In genomic region chr8:9977573-9978314, GRCm38 (mm10) we compare ENCODE assay signal across 8 mouse cellular contexts. TPM values are rescaled to one million over a fixed set of nuclear protein-coding genes. Genes with fewer than 3 reads are reported as not detected.
DNase-seq lines count a peak whose midpoint lies in the region; ATAC-seq and TF ChIP-seq lines count a peak whose summit lies in the region.

TSS of gene Lig4 (minus strand) at chr8:9977686.
TSS of gene Abhd13 (plus strand) at chr8:9977707.

- peak; percentile 41 for ATAC-seq in Patski
- ATAC-seq in hindbrain, embryonic 13.5 days (ENCODE audit: low FRiP score) = peak; percentile 65

- peak within 1 kb of the TSS; percentile 91 for H3K9ac ChIP-seq in hindbrain, embryonic 13.5 days

- no peaks in the 10 kb centered on the region for H3K9me3 ChIP-seq in hindbrain, embryonic 13.5 days

- WGBS in hindbrain, embryonic 13.5 days = under 1% methylated on average over 67 of the region's 68 CpGs

- no peaks in the 10 kb centered on the region for H3K27me3 ChIP-seq in Patski
- H3K27me3 ChIP-seq in hindbrain, embryonic 13.5 days = no peaks in the 10 kb centered on the region

- peaks cover 48% of the 10 kb centered on the region for H3K4me1 ChIP-seq in hindbrain, embryonic 13.5 days (replicated peaks)

- peak; percentile 93 for DNase-seq in Patski (ENCODE audit: low read depth, low spot score)
- peak; percentile 99 for DNase-seq in cerebellum, postnatal 14 days
- peak; percentile 96 to 99 for DNase-seq in frontal cortex, postnatal 14 days (ENCODE audit: low spot score in 2 of 2)
- DNase-seq in layer of hippocampus, postnatal 25 days (ENCODE audit: extremely low spot score in 1 of 2, low spot score in 1 of 2) = peak; percentile 98 to 99
- DNase-seq in lung, postnatal 25 days (ENCODE audit: low spot score) = peak; percentile 98
- DNase-seq in retina, embryonic 14.5 days (ENCODE audit: low spot score) = peak; percentile 98
- DNase-seq in thymus, postnatal 4 days = peak; percentile 99

- in situ Hi-C loops in Patski (cut with MboI; ENCODE audit: low pct_unique_long_range_greater_than_20kb) = loop anchor here (5.0 to 10.0 kb wide), 2 partner anchors 327 to 425 kb away; no protein-coding TSS in a partner anchor

- peaks cover 8% of the 10 kb centered on the region for H3K36me3 ChIP-seq in hindbrain, embryonic 13.5 days

- CTCF ChIA-PET in Patski (lab: Charles Lee) = interaction anchor here (0.6 to 3.6 kb wide), 4 partner anchors 37 to 425 kb away, joined by 3 to 12 read pairs (median 3); no protein-coding TSS in a partner anchor

- peak within 1 kb of the TSS; percentile 93 for H3K4me3 ChIP-seq in hindbrain, embryonic 13.5 days

- no peak for TF ChIP-seq CTCF in Patski (IDR thresholded peaks at IDR 0.05)

- peak within 1 kb of the TSS; percentile 73 for H3K4me2 ChIP-seq in hindbrain, embryonic 13.5 days

- POLR2A ChIA-PET in Patski (lab: Charles Lee) = interaction anchor here (0.7 kb wide), 1 partner anchor 539 kb away, joined by 3 read pairs; no protein-coding TSS in a partner anchor

- peak within 1 kb of the TSS; percentile 88 for H3K27ac ChIP-seq in hindbrain, embryonic 13.5 days

RNA-seq across cellular contexts. Expression of gene Lig4, which starts in this region (rescaled TPM):
- polyA plus RNA-seq in Patski (2021) = 9.2 TPM
- 11.1 and 12.1 TPM in 2 replicates for polyA plus RNA-seq in hindbrain, embryonic 13.5 days (2015; fragmentation: Nextera tagmentation; extraction: Ambion mirVana)
- total RNA-seq in layer of hippocampus, postnatal 25 days (2021) = 10 to 100 TPM; 10.7 to 10.9 TPM

RNA-seq across cellular contexts. Expression of gene Abhd13, which starts in this region (rescaled TPM):
- polyA plus RNA-seq in Patski (2021) = 23.0 TPM
- 12.8 and 14.6 TPM in 2 replicates for polyA plus RNA-seq in hindbrain, embryonic 13.5 days (2015; fragmentation: Nextera tagmentation; extraction: Ambion mirVana)
- 10 to 100 TPM; 29.1 to 30.7 TPM for total RNA-seq in layer of hippocampus, postnatal 25 days (2021)

Comparison
In these comparisons a context has a peak if more than half of its experiments do, and no peak if none do; other contexts are left out.
1. Peak in every context shown above with its lines: DNase-seq, ATAC-seq, H3K4me3 ChIP-seq and H3K27ac ChIP-seq.